Mouse (Mus musculus): ENCODE results near the gene Fbxo28. TPM values are rescaled to one million over a fixed set of nuclear protein-coding genes. Genes with fewer than 3 reads are reported as not detected.

The Fbxo28 gene
- polyA plus RNA-seq, 1 experiment from 2014 or later = 27.3 TPM

GRCm38 (mm10) chr1:182288601-182289000 lies 52.8 kb downstream of the Fbxo28 start:
- Histone ChIP-seq H3K4me1 (ENCODE audit: control insufficient read depth, insufficient read depth, low read length) (no peaks in the 10 kb centered on the region), H3K4me2 (replicated peaks; ENCODE audit: low read depth, low read length) (no peak overlapping the region), H3K27me3 (ENCODE audit: control insufficient read depth, insufficient read depth, low read length) (no peaks in the 10 kb centered on the region), H3K9me3 (ENCODE audit: control insufficient read depth, low read length) (no peaks in the 10 kb centered on the region), H3K4me3 (ENCODE audit: low read length) (no peak overlapping the region), H3K9ac (ENCODE audit: low read depth, low read length) (no peak overlapping the region), H3K27ac (ENCODE audit: low read depth, low read length) (no peak overlapping the region), H3K36me3 (ENCODE audit: control insufficient read depth, insufficient read depth, low read length) (no peaks in the 10 kb centered on the region)
- 86% methylated on average over 2 of the region's 2 CpGs for WGBS
- 0 out of 2 replicates have a peak, but pooled peaks have one; percentile 44 for ATAC-seq (ENCODE audit: low FRiP score, low TSS enrichment)

- Histone ChIP-seq H3K27me3 (ENCODE audit: control insufficient read depth, insufficient read depth, low read length) (no peaks in the 10 kb centered on the region), H3K4me2 (replicated peaks; ENCODE audit: low read depth, low read length) (no peak overlapping the region), H3K9ac (ENCODE audit: low read depth, low read length) (no peak overlapping the region), H3K27ac (ENCODE audit: low read depth, low read length) (no peak overlapping the region), H3K36me3 (ENCODE audit: control insufficient read depth, insufficient read depth, low read length) (no peaks in the 10 kb centered on the region), H3K9me3 (ENCODE audit: control insufficient read depth, low read length) (no peaks in the 10 kb centered on the region), H3K4me1 (ENCODE audit: control insufficient read depth, insufficient read depth, low read length) (no peaks in the 10 kb centered on the region), H3K4me3 (ENCODE audit: low read length) (no peak overlapping the region)
- no peak for ATAC-seq (ENCODE audit: low FRiP score, low TSS enrichment)
- WGBS = 63% methylated on average over 7 of the region's 7 CpGs
Observed at GRCm38 (mm10) chr1:182287781-182288180, 53.6 kb downstream of the Fbxo28 start.

- Histone ChIP-seq H3K9ac (ENCODE audit: low read depth, low read length) (no peak overlapping the region), H3K4me3 (ENCODE audit: low read length) (no peak overlapping the region), H3K9me3 (ENCODE audit: control insufficient read depth, low read length) (no peaks in the 10 kb centered on the region), H3K4me2 (replicated peaks; ENCODE audit: low read depth, low read length) (no peak overlapping the region), H3K27ac (ENCODE audit: low read depth, low read length) (no peak overlapping the region), H3K36me3 (ENCODE audit: control insufficient read depth, insufficient read depth, low read length) (no peaks in the 10 kb centered on the region), H3K27me3 (ENCODE audit: control insufficient read depth, insufficient read depth, low read length) (no peaks in the 10 kb centered on the region), H3K4me1 (ENCODE audit: control insufficient read depth, insufficient read depth, low read length) (peaks cover 13% of the 10 kb centered on the region; the same call in 1 of the 2 replicates)
- WGBS = 87% methylated on average over 2 of the region's 2 CpGs
- ATAC-seq (ENCODE audit: low FRiP score, low TSS enrichment) = no peak
Observed at GRCm38 (mm10) chr1:182284795-182285194, 56.6 kb downstream of the Fbxo28 start.

- no peak for ATAC-seq (ENCODE audit: low FRiP score, low TSS enrichment)
- H3K9me3 ChIP-seq (ENCODE audit: control insufficient read depth, low read length) = no peaks in the 10 kb centered on the region
- peak overlapping the region; percentile 78 for H3K4me3 ChIP-seq (ENCODE audit: low read length)
- peaks cover 12% of the 10 kb centered on the region for H3K36me3 ChIP-seq (ENCODE audit: control insufficient read depth, insufficient read depth, low read length)
- H3K9ac ChIP-seq (ENCODE audit: low read depth, low read length) = no peak overlapping the region
- no peak overlapping the region for H3K27ac ChIP-seq (ENCODE audit: low read depth, low read length)
- peaks cover 13% of the 10 kb centered on the region; the same call in 1 of the 2 replicates for H3K4me1 ChIP-seq (ENCODE audit: control insufficient read depth, insufficient read depth, low read length)
- peak overlapping the region; percentile 64 for H3K4me2 ChIP-seq (replicated peaks; ENCODE audit: low read depth, low read length)
- WGBS = 26% methylated on average over 7 of the region's 7 CpGs
- no peaks in the 10 kb centered on the region for H3K27me3 ChIP-seq (ENCODE audit: control insufficient read depth, insufficient read depth, low read length)
Observed at GRCm38 (mm10) chr1:182283231-182283630, 58.2 kb downstream of the Fbxo28 start.

- H3K9ac ChIP-seq (ENCODE audit: low read depth, low read length) = peak within 1 kb of the TSS; percentile 92
- H3K4me3 ChIP-seq (ENCODE audit: low read length) = peak within 1 kb of the TSS; percentile 78
- H3K4me2 ChIP-seq (replicated peaks; ENCODE audit: low read depth, low read length) = peak within 1 kb of the TSS; percentile 64
- ATAC-seq (ENCODE audit: low FRiP score, low TSS enrichment) = peak; percentile 93
- H3K27ac ChIP-seq (ENCODE audit: low read depth, low read length) = peak within 1 kb of the TSS; percentile 89
- H3K9me3 ChIP-seq (ENCODE audit: control insufficient read depth, low read length) = no peaks in the 10 kb centered on the region
- H3K4me1 ChIP-seq (ENCODE audit: control insufficient read depth, insufficient read depth, low read length) = peaks cover 13% of the 10 kb centered on the region; the same call in 1 of the 2 replicates
- WGBS = under 1% methylated on average over 87 of the region's 94 CpGs
- peaks cover 20% of the 10 kb centered on the region for H3K36me3 ChIP-seq (ENCODE audit: control insufficient read depth, insufficient read depth, low read length)
- H3K27me3 ChIP-seq (ENCODE audit: control insufficient read depth, insufficient read depth, low read length) = no peaks in the 10 kb centered on the region
Observed at GRCm38 (mm10) chr1:182282091-182283075, 59.0 kb downstream of the Fbxo28 start, which contains the start of gene Degs1. Degs1 (minus strand) TSS chr1:182282804.

- Histone ChIP-seq H3K9ac (ENCODE audit: low read depth, low read length) (peak overlapping the region; percentile 92; the same call in 1 of the 2 replicates), H3K4me3 (ENCODE audit: low read length) (peak overlapping the region; percentile 78)
- no peak; the same call in 1 of the 2 replicates for ATAC-seq (ENCODE audit: low FRiP score, low TSS enrichment)
Observed at GRCm38 (mm10) chr1:182281251-182281711, 60.1 kb downstream of the Fbxo28 start.

GRCm38 (mm10) chr1:182280577-182280976 lies 60.9 kb downstream of the Fbxo28 start:
- Histone ChIP-seq H3K4me2 (replicated peaks; ENCODE audit: low read depth, low read length) (peak overlapping the region; percentile 64), H3K9ac (ENCODE audit: low read depth, low read length) (no peak overlapping the region; the same call in 1 of the 2 replicates), H3K4me1 (ENCODE audit: control insufficient read depth, insufficient read depth, low read length) (peaks cover 13% of the 10 kb centered on the region; the same call in 1 of the 2 replicates), H3K4me3 (ENCODE audit: low read length) (no peak overlapping the region; the same call in 1 of the 2 replicates), H3K27ac (ENCODE audit: low read depth, low read length) (no peak overlapping the region), H3K36me3 (ENCODE audit: control insufficient read depth, insufficient read depth, low read length) (peaks cover 35% of the 10 kb centered on the region), H3K9me3 (ENCODE audit: control insufficient read depth, low read length) (no peaks in the 10 kb centered on the region), H3K27me3 (ENCODE audit: control insufficient read depth, insufficient read depth, low read length) (no peaks in the 10 kb centered on the region)
- no peak for ATAC-seq (ENCODE audit: low FRiP score, low TSS enrichment)
- 55% methylated on average over 11 of the region's 11 CpGs for WGBS

More at GRCm38 (mm10) chr1:182281251-182281711, 60.1 kb downstream of the Fbxo28 start:
- Histone ChIP-seq H3K4me2 (replicated peaks; ENCODE audit: low read depth, low read length) (peak overlapping the region; percentile 64), H3K4me1 (ENCODE audit: control insufficient read depth, insufficient read depth, low read length) (peaks cover 13% of the 10 kb centered on the region; the same call in 1 of the 2 replicates), H3K27ac (ENCODE audit: low read depth, low read length) (no peak overlapping the region), H3K36me3 (ENCODE audit: control insufficient read depth, insufficient read depth, low read length) (peaks cover 29% of the 10 kb centered on the region), H3K9me3 (ENCODE audit: control insufficient read depth, low read length) (no peaks in the 10 kb centered on the region), H3K27me3 (ENCODE audit: control insufficient read depth, insufficient read depth, low read length) (no peaks in the 10 kb centered on the region)
- 6% methylated on average over 9 of the region's 9 CpGs for WGBS

GRCm38 (mm10) chr1:182280046-182280445 lies 61.4 kb downstream of the Fbxo28 start:
- Histone ChIP-seq H3K4me1 (ENCODE audit: control insufficient read depth, insufficient read depth, low read length) (peaks cover 13% of the 10 kb centered on the region; the same call in 1 of the 2 replicates), H3K9ac (ENCODE audit: low read depth, low read length) (no peak overlapping the region), H3K36me3 (ENCODE audit: control insufficient read depth, insufficient read depth, low read length) (peaks cover 40% of the 10 kb centered on the region), H3K4me2 (replicated peaks; ENCODE audit: low read depth, low read length) (peak overlapping the region; percentile 64; the same call in 1 of the 2 replicates), H3K9me3 (ENCODE audit: control insufficient read depth, low read length) (no peaks in the 10 kb centered on the region), H3K27me3 (ENCODE audit: control insufficient read depth, insufficient read depth, low read length) (no peaks in the 10 kb centered on the region), H3K4me3 (ENCODE audit: low read length) (no peak overlapping the region), H3K27ac (ENCODE audit: low read depth, low read length) (no peak overlapping the region)
- ATAC-seq (ENCODE audit: low FRiP score, low TSS enrichment) = no peak
- 79% methylated on average over 6 of the region's 6 CpGs for WGBS
